In genomic region chr9:57419521-57420267, GRCm38 (mm10) we compare ENCODE assay signal across 11 mouse cellular contexts. TPM values are rescaled to one million over a fixed set of nuclear protein-coding genes. Genes with fewer than 3 reads are reported as not detected.
A peak's percentile ranks its signal among the peaks of the same experiment; 100 is the strongest.
DNase-seq lines count a peak whose midpoint lies in the region; ATAC-seq and TF ChIP-seq lines count a peak whose summit lies in the region.
"Had no signal": no experiment of that assay in that cellular context is flagged by ENCODE, and none has a peak within 500 bp of the region (broad histone marks: within the 10 kb centered on the region; RNA-seq: fewer than 3 reads in every experiment).

No protein-coding gene starts in this region.

- no peak for DNase-seq in hindbrain, embryonic 11.5 days (ENCODE audit: low spot score)
- DNase-seq in midbrain, postnatal 0 days (ENCODE audit: low spot score), result peak; percentile 17
- no peak for DNase-seq in midbrain, embryonic 11.5 days (ENCODE audit: low spot score, missing footprints)
- DNase-seq in spleen, adult 12 weeks (ENCODE audit: low spot score), result no peak
- DNase-seq: adrenal gland, postnatal 36 days; gastrocnemius, postnatal 14 days had no signal

- H3K4me1 ChIP-seq in hindbrain, embryonic 12.5 days, result peaks cover 19% of the 10 kb centered on the region
- H3K4me1 ChIP-seq in hindbrain, embryonic 11.5 days (replicated peaks; ENCODE audit: control insufficient read depth, insufficient read depth, low read length), result no peaks in the 10 kb centered on the region
- H3K4me1 ChIP-seq in midbrain, postnatal 0 days (ENCODE audit: insufficient read depth, low read length), result no peaks in the 10 kb centered on the region
- H3K4me1 ChIP-seq in midbrain, embryonic 11.5 days (ENCODE audit: control insufficient read depth, insufficient read depth, low read length), result no peaks in the 10 kb centered on the region
- H3K4me1 ChIP-seq in hindbrain, embryonic 16.5 days (ENCODE audit: control insufficient read depth, insufficient read depth, low read depth, low read length), result peaks cover 17% of the 10 kb centered on the region
- H3K4me1 ChIP-seq in stomach, embryonic 14.5 days (ENCODE audit: control insufficient read depth, insufficient read depth, low read length), result peaks cover 19% of the 10 kb centered on the region
- H3K4me1 ChIP-seq: neural tube, embryonic 12.5 days had no signal

- TF ChIP-seq CTCF in midbrain, postnatal 0 days (IDR thresholded peaks at IDR 0.05), result no peak

- H3K36me3 ChIP-seq in hindbrain, embryonic 12.5 days, result no peaks in the 10 kb centered on the region; the same call in 1 of the 2 replicates
- H3K36me3 ChIP-seq in hindbrain, embryonic 11.5 days (ENCODE audit: control insufficient read depth, insufficient read depth, low read length), result no peaks in the 10 kb centered on the region
- 0 out of 2 replicates have a peak, but pooled peaks cover 4% of the 10 kb centered on the region for H3K36me3 ChIP-seq in midbrain, postnatal 0 days (ENCODE audit: insufficient read depth, low read length)
- H3K36me3 ChIP-seq in midbrain, embryonic 11.5 days (ENCODE audit: control insufficient read depth, insufficient read depth, low read length), result no peaks in the 10 kb centered on the region
- no peaks in the 10 kb centered on the region for H3K36me3 ChIP-seq in hindbrain, embryonic 16.5 days (ENCODE audit: control insufficient read depth, insufficient read depth, low read length)
- no peaks in the 10 kb centered on the region for H3K36me3 ChIP-seq in stomach, embryonic 14.5 days (ENCODE audit: control insufficient read depth, insufficient read depth, low read length)

- H3K27ac ChIP-seq in hindbrain, embryonic 12.5 days, result peak overlapping the region; percentile 52; the same call in 1 of the 2 replicates
- no peak overlapping the region for H3K27ac ChIP-seq in hindbrain, embryonic 11.5 days (ENCODE audit: low read depth, low read length)
- H3K27ac ChIP-seq in midbrain, postnatal 0 days (ENCODE audit: low read depth, low read length), result peak overlapping the region; percentile 62; the same call in 1 of the 2 replicates
- H3K27ac ChIP-seq in midbrain, embryonic 11.5 days (ENCODE audit: low read depth, low read length), result no peak overlapping the region
- H3K27ac ChIP-seq in hindbrain, embryonic 16.5 days (ENCODE audit: low read depth, low read length), result peak overlapping the region; percentile 44
- H3K27ac ChIP-seq in stomach, embryonic 14.5 days (ENCODE audit: low read length), result peak overlapping the region; percentile 94
- H3K27ac ChIP-seq: neural tube, embryonic 12.5 days had no signal

- no peak overlapping the region for H3K4me2 ChIP-seq in hindbrain, embryonic 12.5 days (replicated peaks)
- no peak overlapping the region for H3K4me2 ChIP-seq in hindbrain, embryonic 11.5 days (replicated peaks; ENCODE audit: low read depth, low read length)
- H3K4me2 ChIP-seq in midbrain, postnatal 0 days (ENCODE audit: low read depth, low read length, poor library complexity, severe bottlenecking), result no peak overlapping the region
- no peak overlapping the region for H3K4me2 ChIP-seq in midbrain, embryonic 11.5 days
- H3K4me2 ChIP-seq in hindbrain, embryonic 16.5 days (ENCODE audit: low read length), result no peak overlapping the region; the same call in 1 of the 2 replicates
- no peak overlapping the region for H3K4me2 ChIP-seq in stomach, embryonic 14.5 days (replicated peaks; ENCODE audit: low read depth, low read length)
- H3K4me2 ChIP-seq: neural tube, embryonic 12.5 days had no signal

- H3K9ac ChIP-seq in hindbrain, embryonic 12.5 days, result no peak overlapping the region
- no peak overlapping the region for H3K9ac ChIP-seq in hindbrain, embryonic 11.5 days (ENCODE audit: low read depth, low read length)
- H3K9ac ChIP-seq in midbrain, postnatal 0 days (replicated peaks; ENCODE audit: low read length, poor library complexity, severe bottlenecking), result no peak overlapping the region
- H3K9ac ChIP-seq in midbrain, embryonic 11.5 days (ENCODE audit: low read length), result no peak overlapping the region
- no peak overlapping the region for H3K9ac ChIP-seq in hindbrain, embryonic 16.5 days (ENCODE audit: low read depth, low read length)
- H3K9ac ChIP-seq in stomach, embryonic 14.5 days (replicated peaks; ENCODE audit: low read depth, low read length), result no peak overlapping the region

- 81% methylated on average over 16 of the region's 16 CpGs for WGBS in hindbrain, embryonic 12.5 days
- WGBS in hindbrain, embryonic 11.5 days, result 85% methylated on average over 16 of the region's 16 CpGs
- 84% methylated on average over 16 of the region's 16 CpGs for WGBS in midbrain, postnatal 0 days
- WGBS in midbrain, embryonic 11.5 days, result 87% methylated on average over 16 of the region's 16 CpGs
- 88% methylated on average over 16 of the region's 16 CpGs for WGBS in hindbrain, embryonic 16.5 days
- 75% methylated on average over 16 of the region's 16 CpGs for WGBS in stomach, embryonic 14.5 days

- H3K9me3 ChIP-seq in hindbrain, embryonic 12.5 days (replicated peaks), result no peaks in the 10 kb centered on the region
- H3K9me3 ChIP-seq in hindbrain, embryonic 11.5 days (ENCODE audit: control insufficient read depth, low read length), result no peaks in the 10 kb centered on the region
- no peaks in the 10 kb centered on the region for H3K9me3 ChIP-seq in midbrain, postnatal 0 days (ENCODE audit: low read length)
- no peaks in the 10 kb centered on the region for H3K9me3 ChIP-seq in midbrain, embryonic 11.5 days (ENCODE audit: control insufficient read depth, low read length)
- H3K9me3 ChIP-seq in hindbrain, embryonic 16.5 days (ENCODE audit: control insufficient read depth, low read length), result no peaks in the 10 kb centered on the region
- no peaks in the 10 kb centered on the region for H3K9me3 ChIP-seq in stomach, embryonic 14.5 days (ENCODE audit: control insufficient read depth, low read depth, low read length)
- H3K9me3 ChIP-seq: neural tube, embryonic 12.5 days had no signal

- no peaks in the 10 kb centered on the region for H3K27me3 ChIP-seq in hindbrain, embryonic 12.5 days
- no peaks in the 10 kb centered on the region for H3K27me3 ChIP-seq in hindbrain, embryonic 11.5 days (ENCODE audit: control insufficient read depth, insufficient read depth, low read length)
- H3K27me3 ChIP-seq in midbrain, postnatal 0 days (ENCODE audit: insufficient read depth, low read length), result no peaks in the 10 kb centered on the region
- H3K27me3 ChIP-seq in midbrain, embryonic 11.5 days (ENCODE audit: control insufficient read depth, insufficient read depth, low read length), result no peaks in the 10 kb centered on the region
- H3K27me3 ChIP-seq in hindbrain, embryonic 16.5 days (replicated peaks; ENCODE audit: control insufficient read depth, insufficient read depth, low read length), result no peaks in the 10 kb centered on the region
- no peaks in the 10 kb centered on the region for H3K27me3 ChIP-seq in stomach, embryonic 14.5 days (ENCODE audit: control insufficient read depth, insufficient read depth, low read length)
- H3K27me3 ChIP-seq: neural tube, embryonic 12.5 days had no signal

- H3K4me3 ChIP-seq in hindbrain, embryonic 12.5 days, result no peak overlapping the region
- H3K4me3 ChIP-seq in hindbrain, embryonic 11.5 days (ENCODE audit: low read depth, low read length), result no peak overlapping the region
- no peak overlapping the region for H3K4me3 ChIP-seq in midbrain, postnatal 0 days (ENCODE audit: low read depth, low read length)
- H3K4me3 ChIP-seq in midbrain, embryonic 11.5 days (ENCODE audit: low read depth, low read length), result no peak overlapping the region
- no peak overlapping the region for H3K4me3 ChIP-seq in hindbrain, embryonic 16.5 days (ENCODE audit: low read length)
- H3K4me3 ChIP-seq in stomach, embryonic 14.5 days (ENCODE audit: low read depth, low read length), result no peak overlapping the region
- H3K4me3 ChIP-seq: neural tube, embryonic 12.5 days had no signal

- ATAC-seq in hindbrain, embryonic 12.5 days (ENCODE audit: low FRiP score), result no peak
- ATAC-seq in hindbrain, embryonic 11.5 days (ENCODE audit: low FRiP score), result no peak
- no peak for ATAC-seq in midbrain, postnatal 0 days (ENCODE audit: low FRiP score)
- ATAC-seq in midbrain, embryonic 11.5 days (ENCODE audit: low FRiP score), result no peak
- ATAC-seq in hindbrain, embryonic 16.5 days, result no peak
- ATAC-seq in stomach, embryonic 14.5 days (ENCODE audit: insufficient number of reproducible peaks, insufficient read depth, low FRiP score, low read depth), result no peak
- ATAC-seq in inflammation-experienced regulatory T-cells, adult 6 months, result no peak

RNA-seq across cellular contexts. Expression of gene Ppcdc, which starts 20.2 kb away (rescaled TPM):
- 20.0 and 24.6 TPM in 2 replicates for polyA plus RNA-seq in hindbrain, embryonic 12.5 days (2016; fragmentation: Nextera tagmentation; extraction: Ambion mirVana)
- 16.5 and 19.8 TPM in 2 replicates for polyA plus RNA-seq in hindbrain, embryonic 11.5 days (2014; fragmentation: Nextera tagmentation; extraction: Ambion mirVana)
- 23.1 and 29.7 TPM in 2 replicates for total RNA-seq in midbrain, postnatal 0 days (2014; rRNA removed)
- polyA plus RNA-seq in midbrain, postnatal 0 days (2015; fragmentation: Nextera tagmentation; extraction: Ambion mirVana), result 15.0 and 17.6 TPM in 2 replicates
- 18.6 and 22.9 TPM in 2 replicates for polyA plus RNA-seq in midbrain, embryonic 11.5 days (2014; fragmentation: Nextera tagmentation; extraction: Ambion mirVana)
- 19.4 and 20.5 TPM in 2 replicates for polyA plus RNA-seq in hindbrain, embryonic 16.5 days (2015; fragmentation: Nextera tagmentation; extraction: Ambion mirVana)
- polyA plus RNA-seq in stomach, embryonic 14.5 days (2014; fragmentation: Nextera tagmentation; extraction: Ambion mirVana), result 30.1 and 32.7 TPM in 2 replicates
- polyA plus RNA-seq in inflammation-experienced regulatory T-cells, adult 6 months (2017; shearing (Covaris generic)), result 100 to 1,000 TPM in 2 of 3 experiments, 10 to 100 TPM in 1; 65.2 to 228 (median 153) TPM

RNA-seq across cellular contexts. Expression of gene Scamp5, which starts 48.2 kb away (rescaled TPM):
- 47.5 and 49.9 TPM in 2 replicates for polyA plus RNA-seq in hindbrain, embryonic 12.5 days (2016; fragmentation: Nextera tagmentation; extraction: Ambion mirVana)
- polyA plus RNA-seq in hindbrain, embryonic 11.5 days (2014; fragmentation: Nextera tagmentation; extraction: Ambion mirVana), result 17.7 and 18.3 TPM in 2 replicates
- total RNA-seq in midbrain, postnatal 0 days (2014; rRNA removed), result 389 and 404 TPM in 2 replicates
- 206 and 213 TPM in 2 replicates for polyA plus RNA-seq in midbrain, postnatal 0 days (2015; fragmentation: Nextera tagmentation; extraction: Ambion mirVana)
- 17.6 and 17.7 TPM in 2 replicates for polyA plus RNA-seq in midbrain, embryonic 11.5 days (2014; fragmentation: Nextera tagmentation; extraction: Ambion mirVana)
- 165 and 168 TPM in 2 replicates for polyA plus RNA-seq in hindbrain, embryonic 16.5 days (2015; fragmentation: Nextera tagmentation; extraction: Ambion mirVana)
- polyA plus RNA-seq in stomach, embryonic 14.5 days (2014; fragmentation: Nextera tagmentation; extraction: Ambion mirVana), result 17.9 and 20.0 TPM in 2 replicates
- not detected for polyA plus RNA-seq in inflammation-experienced regulatory T-cells, adult 6 months (2017; shearing (Covaris generic))

Comparison
In these comparisons a context has a peak if more than half of its experiments do, and no peak if none do; other contexts are left out.
1. H3K27ac ChIP-seq: peak in hindbrain, embryonic 12.5 days (single experiment), midbrain, postnatal 0 days (single experiment), hindbrain, embryonic 16.5 days (single experiment) and stomach, embryonic 14.5 days (single experiment); none in hindbrain, embryonic 11.5 days (single experiment) and midbrain, embryonic 11.5 days (single experiment).
2. RNA of gene Scamp5, which starts 48.2 kb away (polyA plus RNA-seq): 206 to 213 TPM in midbrain, postnatal 0 days, 165 to 168 TPM in hindbrain, embryonic 16.5 days, 47.5 to 49.9 TPM in hindbrain, embryonic 12.5 days, 17.7 to 18.3 TPM in hindbrain, embryonic 11.5 days, 17.9 to 20.0 TPM in stomach, embryonic 14.5 days and 17.6 to 17.7 TPM in midbrain, embryonic 11.5 days; not detected in inflammation-experienced regulatory T-cells, adult 6 months; every median in the first group is over 10 times any median in the second.